Mouse (Mus musculus): ENCODE measurements around the gene Pla2g7. TPM values are rescaled to one million over a fixed set of nuclear protein-coding genes. Genes with fewer than 3 reads are reported as not detected.

The Pla2g7 gene
- total RNA-seq, 1 experiment from 2014 or later: 346 TPM

DNA sequence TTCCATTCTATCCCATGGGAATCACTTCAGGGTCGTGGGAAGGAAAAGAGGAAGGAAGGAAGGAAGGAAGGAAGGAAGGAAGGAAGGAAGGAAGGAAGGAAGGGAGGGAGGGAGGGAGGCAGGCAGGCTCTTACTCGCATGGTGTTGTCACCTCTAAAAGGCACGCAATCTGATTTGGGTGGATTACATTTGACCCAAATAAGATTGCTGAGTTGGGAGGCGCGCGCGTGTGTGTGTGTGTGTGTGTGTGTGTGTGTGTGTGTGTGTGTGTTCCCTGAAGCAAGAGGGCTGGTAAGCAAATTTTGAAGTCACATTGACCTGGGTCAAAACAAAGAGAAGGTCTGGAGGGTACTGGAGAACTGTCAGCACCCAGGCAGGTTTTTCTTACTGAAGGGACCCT is 1.4 kb downstream of the Pla2g7 start:
- ATAC-seq (replicated peaks; ENCODE audit: insufficient number of reproducible peaks, low FRiP score, low TSS enrichment, poor library complexity, severe bottlenecking): peak; percentile 34; the same call in 1 of the 2 replicates

DNA sequence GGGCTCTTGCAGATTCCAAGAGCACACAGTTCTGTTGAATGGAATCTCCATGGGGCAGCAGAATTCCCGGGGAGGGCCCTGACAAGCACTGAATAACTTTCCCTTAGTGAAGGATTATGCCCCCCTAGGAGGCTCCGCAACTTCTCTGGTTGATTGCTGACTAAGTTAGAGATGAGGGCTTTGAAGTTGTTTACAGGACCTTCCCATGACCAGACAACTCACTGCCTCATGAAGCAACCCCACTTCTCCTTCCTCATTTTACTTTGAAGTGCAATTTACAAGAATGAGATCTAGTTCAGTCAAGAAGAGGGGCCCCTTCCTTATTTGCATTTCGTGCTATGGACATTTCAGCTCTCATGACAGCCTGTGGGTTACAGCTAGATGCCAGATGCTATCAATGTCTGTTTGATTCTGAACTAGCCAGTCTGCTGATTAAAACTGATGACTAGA is 5.8 kb downstream of the Pla2g7 start:
- ATAC-seq (replicated peaks; ENCODE audit: insufficient number of reproducible peaks, low FRiP score, low TSS enrichment, poor library complexity, severe bottlenecking): peak; percentile 82

DNA sequence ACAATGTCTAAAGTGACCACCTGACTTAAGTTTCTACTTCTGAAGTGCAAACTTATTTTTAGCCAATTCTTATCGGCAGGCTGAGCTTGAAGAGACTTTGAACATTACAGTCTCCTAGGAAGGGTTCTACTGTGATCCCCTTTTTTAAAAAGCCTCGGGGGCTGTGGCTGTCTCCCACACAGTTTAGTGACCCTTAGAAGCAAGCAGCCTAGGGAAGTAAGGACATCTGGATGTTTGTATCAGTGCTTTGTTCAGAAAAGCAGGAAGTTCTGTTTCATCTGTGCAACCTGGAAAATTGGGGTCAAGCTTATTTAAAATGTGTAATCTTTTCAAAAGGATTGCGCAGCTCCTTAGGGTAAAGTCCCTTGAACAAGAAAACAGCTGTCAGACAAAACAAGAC is 12.6 kb downstream of the Pla2g7 start:
- no peak for ATAC-seq (replicated peaks; ENCODE audit: insufficient number of reproducible peaks, low FRiP score, low TSS enrichment, poor library complexity, severe bottlenecking)

DNA sequence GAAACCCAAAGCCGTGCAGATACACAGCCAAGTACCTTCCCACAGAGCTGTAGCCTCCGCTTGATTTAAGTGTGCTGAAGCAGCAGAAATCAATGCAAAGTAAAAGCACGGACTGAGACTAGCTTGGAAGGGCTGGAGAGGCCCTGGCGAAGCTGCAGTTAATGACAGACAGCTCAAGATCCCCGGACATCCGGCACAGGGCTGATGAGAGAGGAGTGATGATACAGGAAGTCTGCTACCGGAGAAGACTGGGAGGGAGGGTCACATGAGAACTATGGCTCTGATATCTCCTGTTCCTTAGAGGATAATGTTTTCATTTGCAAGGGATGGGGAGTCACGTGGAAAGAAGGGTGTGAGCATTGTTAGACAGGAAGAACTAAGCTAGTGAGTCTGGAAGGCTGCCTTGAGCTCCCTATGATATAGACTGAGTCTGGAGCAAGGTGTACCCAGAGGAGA is 13.1 kb downstream of the Pla2g7 start:
- ATAC-seq (replicated peaks; ENCODE audit: insufficient number of reproducible peaks, low FRiP score, low TSS enrichment, poor library complexity, severe bottlenecking): no peak

DNA sequence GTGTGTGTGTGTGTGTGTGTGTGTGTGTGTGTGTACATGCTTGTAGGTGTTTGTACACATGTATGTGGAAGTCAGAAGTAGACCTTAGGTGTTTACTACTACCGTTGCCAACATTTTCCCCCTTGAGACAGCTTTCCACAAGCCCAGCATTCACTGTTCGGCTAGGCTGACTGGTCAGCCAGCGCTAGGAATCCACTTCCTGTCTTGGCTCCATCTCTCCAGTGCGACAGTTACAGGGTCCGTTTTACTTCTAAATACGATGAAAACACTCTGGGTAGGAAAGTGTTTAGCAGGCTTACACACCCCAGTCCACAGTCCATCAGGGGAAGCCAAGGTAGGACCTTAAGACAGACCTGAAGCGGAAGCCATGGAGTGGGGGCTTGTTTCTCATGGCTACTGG is 16.9 kb downstream of the Pla2g7 start:
- no peak for ATAC-seq (replicated peaks; ENCODE audit: insufficient number of reproducible peaks, low FRiP score, low TSS enrichment, poor library complexity, severe bottlenecking)

DNA sequence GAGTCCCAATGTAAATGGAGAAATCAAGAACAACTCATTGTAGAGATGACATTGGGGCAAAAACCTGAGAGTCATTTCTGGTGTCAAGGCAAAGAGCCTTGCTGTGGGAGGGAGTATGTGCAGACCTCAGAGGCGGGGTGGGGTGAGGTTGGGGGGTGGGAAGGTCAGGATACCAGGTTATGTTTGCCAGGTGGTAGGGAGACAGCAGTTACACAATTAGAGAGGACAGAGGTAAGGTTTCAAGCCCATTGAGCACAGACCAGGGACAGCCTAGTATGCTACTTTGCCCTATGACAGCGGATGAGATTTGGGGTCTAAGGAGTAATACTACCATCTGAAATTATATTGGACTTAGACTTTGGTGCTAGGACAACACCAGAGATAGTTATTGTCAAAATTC is 19.4 kb downstream of the Pla2g7 start:
- ATAC-seq (replicated peaks; ENCODE audit: insufficient number of reproducible peaks, low FRiP score, low TSS enrichment, poor library complexity, severe bottlenecking): no peak

DNA sequence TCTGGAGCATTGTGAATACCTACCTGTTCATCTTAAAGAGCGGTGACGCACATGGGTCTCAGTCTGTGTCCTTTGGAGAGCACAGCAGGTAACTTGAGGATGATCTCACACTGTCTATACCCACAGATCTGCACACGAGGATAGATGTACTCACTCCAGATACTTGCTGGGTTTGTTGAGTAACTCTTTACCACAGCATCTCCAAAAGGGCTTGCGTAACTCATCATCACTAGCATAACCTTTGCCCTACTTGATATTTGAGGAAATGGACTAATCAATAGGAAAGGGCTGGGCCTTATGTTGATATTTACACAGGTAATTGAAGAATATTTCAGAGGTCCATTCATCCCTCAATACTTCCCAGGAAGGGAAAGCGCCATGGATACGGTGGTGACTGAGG is 21.9 kb downstream of the Pla2g7 start:
- peak; percentile 70 for ATAC-seq (replicated peaks; ENCODE audit: insufficient number of reproducible peaks, low FRiP score, low TSS enrichment, poor library complexity, severe bottlenecking)

DNA sequence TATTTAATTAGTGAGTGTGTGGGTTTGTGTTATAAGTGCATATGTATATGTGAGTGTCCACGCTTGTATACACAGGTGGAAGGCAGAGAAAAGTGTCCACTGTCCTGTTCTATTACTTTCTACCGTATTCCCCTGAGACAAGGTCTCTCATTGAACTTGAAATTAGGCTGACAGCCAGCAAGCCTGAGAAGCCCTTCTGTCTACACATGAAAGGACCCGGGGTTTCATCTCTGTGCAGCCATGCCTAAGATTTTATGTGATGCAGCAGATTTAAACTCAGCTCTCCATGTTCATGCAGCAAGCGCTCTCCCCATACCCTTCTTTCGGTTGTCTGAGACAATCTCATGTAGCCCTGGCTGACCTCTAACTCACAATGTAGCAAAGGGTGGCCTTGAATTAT is 22.6 kb downstream of the Pla2g7 start:
- ATAC-seq (replicated peaks; ENCODE audit: insufficient number of reproducible peaks, low FRiP score, low TSS enrichment, poor library complexity, severe bottlenecking): no peak

DNA sequence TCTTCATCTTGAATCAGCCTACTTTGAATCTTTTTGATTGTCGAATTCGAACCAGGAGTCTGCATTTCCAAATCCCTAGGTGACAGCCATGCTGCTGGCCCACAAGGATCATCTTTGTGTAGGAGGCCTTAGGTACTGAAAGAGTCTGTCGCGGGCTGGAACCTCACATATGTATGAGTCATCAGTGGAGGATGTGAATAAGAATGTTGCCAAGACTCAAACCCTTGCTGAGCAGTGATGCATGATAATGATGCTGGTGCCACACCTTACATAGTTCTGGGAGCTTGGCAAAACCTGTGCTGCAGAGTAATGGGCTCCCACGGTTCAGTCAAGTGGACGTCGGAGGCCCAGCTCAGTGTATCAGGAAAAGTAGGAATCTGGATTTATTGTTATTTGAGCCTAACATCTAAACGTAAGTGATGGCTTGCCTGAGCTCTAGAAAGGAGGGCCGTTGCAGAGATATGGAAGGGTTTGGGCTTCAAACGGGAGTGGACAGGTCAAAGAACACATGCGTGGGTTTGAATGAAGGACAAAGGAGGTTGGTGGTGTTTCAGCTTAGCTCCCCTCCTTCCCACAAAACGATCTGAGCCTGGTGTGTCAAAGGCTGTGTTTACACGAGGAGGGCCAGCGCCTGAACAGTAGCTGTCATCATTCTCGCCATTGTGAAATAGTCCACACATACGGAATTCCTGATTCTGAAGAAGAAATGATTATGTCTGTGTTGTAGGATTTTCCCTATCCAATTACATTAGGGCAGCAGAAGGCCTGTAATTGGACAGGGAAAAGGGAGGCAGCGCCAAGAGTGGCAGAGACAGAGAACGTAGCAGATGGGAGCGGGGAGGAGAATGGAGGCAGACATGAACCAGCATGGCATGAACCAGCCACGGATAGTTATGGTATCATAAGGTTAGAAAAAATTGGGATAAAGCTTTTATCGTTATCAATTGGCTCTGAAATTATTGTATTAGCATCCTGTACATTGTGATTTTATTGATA is 24.7 kb downstream of the Pla2g7 start:
- ATAC-seq (replicated peaks; ENCODE audit: insufficient number of reproducible peaks, low FRiP score, low TSS enrichment, poor library complexity, severe bottlenecking): no peak

DNA sequence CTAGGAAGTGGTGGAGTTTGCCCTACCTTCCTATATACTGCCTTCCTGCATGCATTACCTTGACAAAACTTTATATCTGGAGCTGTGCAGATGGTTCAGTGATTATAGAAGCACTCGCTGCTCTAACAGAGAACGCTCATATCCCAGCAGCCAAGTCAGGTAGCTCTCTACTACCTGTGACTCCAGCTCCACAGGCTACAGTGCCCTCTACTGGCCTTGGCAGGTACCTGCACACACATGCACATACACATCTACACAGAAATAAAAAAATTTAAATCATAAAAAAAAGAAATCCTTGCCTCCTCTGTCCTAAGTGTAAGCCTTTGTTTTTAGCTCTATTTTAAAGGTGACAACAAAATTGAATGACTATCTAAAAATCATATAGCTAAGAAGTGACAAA is 29.8 kb downstream of the Pla2g7 start:
- ATAC-seq (replicated peaks; ENCODE audit: insufficient number of reproducible peaks, low FRiP score, low TSS enrichment, poor library complexity, severe bottlenecking): no peak

DNA sequence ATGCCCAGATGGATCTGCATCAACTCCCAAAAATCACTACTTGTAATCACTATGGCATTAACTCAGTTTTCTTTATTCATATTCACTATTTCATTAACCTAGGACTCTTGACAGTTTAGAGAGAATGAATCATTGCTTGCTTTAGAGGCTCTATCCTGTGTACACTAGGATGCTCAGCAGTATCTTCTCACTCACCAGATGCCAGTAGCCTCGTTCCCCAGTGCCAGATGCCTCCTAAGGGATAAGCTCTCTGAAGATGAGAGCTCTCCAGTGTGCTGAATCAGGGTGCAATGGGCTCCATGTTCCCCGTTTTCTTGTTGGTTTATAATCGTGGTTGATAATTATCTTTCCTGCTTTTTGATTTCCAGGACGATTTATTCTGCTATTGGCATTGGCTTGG is 30.8 kb downstream of the Pla2g7 start:
- no peak for ATAC-seq (replicated peaks; ENCODE audit: insufficient number of reproducible peaks, low FRiP score, low TSS enrichment, poor library complexity, severe bottlenecking)

DNA sequence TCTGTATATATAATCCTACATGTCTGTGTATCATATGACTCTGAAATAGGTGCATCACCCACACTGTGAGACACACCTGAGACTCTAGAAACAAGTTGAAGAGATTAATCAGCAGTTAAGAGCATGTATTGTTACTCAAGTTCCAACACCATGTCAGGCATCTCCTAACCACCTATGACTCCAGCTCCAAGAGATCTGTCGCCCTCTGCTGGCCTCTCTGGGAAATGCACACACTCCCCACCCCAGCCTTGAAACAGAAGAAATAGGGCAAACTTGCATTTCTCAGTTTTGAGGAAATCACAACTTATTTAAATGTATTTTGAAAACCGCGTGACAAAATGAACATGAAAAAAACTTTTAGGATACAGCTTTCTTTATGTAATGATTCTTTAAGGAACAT is 38.8 kb downstream of the Pla2g7 start:
- peak; percentile 86 for ATAC-seq (replicated peaks; ENCODE audit: insufficient number of reproducible peaks, low FRiP score, low TSS enrichment, poor library complexity, severe bottlenecking)

DNA sequence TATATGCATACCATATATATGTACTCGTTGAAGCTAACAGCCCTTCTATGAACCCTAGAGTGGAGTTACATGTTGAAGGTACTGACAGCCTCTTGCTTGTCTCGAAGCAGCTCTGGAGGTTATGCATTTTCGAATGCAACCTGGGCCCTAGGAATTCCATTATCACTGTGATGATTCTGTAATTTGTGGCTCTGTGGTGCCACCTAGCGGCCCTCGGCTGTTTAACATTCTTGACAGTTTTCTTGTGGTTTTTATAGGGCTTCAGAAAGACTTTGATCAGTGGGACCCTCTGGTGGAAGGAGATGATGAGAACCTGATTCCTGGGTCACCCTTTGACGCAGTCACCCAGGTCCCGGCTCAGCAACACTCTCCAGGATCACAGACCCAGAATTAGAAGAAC is 43.7 kb downstream of the Pla2g7 start:
- ATAC-seq (replicated peaks; ENCODE audit: insufficient number of reproducible peaks, low FRiP score, low TSS enrichment, poor library complexity, severe bottlenecking): 0 out of 2 replicates have a peak, but pooled peaks have one; percentile 51

DNA sequence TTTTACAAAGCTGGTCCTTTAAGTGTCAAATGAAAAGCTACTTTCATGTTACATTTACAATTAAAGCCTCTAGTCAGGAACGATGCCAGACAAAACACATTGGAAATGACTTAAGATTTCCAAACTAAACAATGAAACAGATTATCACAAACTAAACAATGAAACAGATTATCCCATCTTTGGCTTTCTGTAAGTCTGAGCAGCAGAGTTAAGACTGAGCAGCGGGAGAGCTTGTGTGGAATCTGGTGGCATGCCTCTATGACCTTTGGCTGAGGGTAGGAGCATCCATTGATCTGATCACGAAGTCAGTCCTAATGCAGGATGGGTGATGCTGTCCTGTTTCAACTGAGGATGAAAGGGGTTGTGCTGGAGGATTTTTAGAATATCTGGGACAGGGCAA is 44.3 kb downstream of the Pla2g7 start:
- ATAC-seq (replicated peaks; ENCODE audit: insufficient number of reproducible peaks, low FRiP score, low TSS enrichment, poor library complexity, severe bottlenecking): no peak

DNA sequence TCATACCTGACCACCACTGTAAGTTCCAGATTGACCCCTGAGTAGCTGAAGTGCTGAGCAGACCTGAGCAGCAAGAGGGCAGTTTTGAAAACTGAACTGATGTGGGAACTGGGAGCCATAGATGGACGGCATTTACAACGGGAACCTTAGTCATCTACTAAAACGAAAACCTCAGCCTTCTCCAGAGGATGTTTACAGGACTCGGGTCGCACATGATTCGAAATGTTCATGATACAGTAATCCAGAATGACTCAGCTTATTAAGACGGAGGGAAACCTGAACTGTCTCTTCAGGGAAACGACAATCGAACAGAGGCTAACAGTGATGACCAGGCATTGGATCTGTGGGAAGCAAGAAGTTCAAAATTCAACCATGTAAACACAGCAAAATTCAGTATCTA is 51.3 kb downstream of the Pla2g7 start:
- ATAC-seq (replicated peaks; ENCODE audit: insufficient number of reproducible peaks, low FRiP score, low TSS enrichment, poor library complexity, severe bottlenecking): no peak

DNA sequence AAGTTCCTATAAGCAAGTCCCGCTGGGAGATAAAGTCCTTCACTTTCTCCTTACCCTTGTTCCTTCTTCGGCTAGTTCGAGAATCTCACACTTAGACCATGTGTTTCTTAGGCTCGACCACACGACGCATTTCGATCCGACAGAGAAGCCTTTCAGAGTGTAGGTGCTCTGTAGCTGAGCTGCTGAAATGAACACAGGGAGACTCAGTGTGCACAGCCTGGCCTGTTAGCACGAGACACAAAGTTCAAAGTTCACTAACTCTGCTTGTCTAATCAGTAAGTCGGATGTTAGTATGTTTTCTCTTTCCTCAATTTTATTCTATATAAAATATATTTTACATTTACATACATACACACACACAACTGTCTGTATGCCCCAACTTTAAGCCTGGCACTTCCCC is 54.2 kb downstream of the Pla2g7 start:
- ATAC-seq (replicated peaks; ENCODE audit: insufficient number of reproducible peaks, low FRiP score, low TSS enrichment, poor library complexity, severe bottlenecking): no peak

DNA sequence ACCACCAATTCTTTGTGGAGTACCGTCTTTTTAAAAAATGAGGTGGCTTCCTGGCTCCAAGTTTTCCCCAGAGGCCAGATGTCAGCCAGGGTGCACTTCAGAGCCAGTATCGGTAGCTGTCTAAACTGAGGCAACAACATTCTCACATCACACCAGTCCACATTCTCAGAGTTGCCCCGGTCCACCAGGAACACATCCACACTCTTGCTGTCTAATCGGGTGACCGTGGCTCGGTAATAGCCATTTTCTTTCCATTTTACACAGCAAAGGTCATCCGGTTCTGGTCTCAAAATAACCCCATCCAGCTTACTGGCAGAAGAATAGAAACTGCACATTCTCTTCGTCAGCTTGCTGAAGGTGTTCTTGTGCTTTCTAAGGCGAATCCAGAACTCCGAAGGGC is 60.3 kb downstream of the Pla2g7 start:
- ATAC-seq (replicated peaks; ENCODE audit: insufficient number of reproducible peaks, low FRiP score, low TSS enrichment, poor library complexity, severe bottlenecking): no peak

DNA sequence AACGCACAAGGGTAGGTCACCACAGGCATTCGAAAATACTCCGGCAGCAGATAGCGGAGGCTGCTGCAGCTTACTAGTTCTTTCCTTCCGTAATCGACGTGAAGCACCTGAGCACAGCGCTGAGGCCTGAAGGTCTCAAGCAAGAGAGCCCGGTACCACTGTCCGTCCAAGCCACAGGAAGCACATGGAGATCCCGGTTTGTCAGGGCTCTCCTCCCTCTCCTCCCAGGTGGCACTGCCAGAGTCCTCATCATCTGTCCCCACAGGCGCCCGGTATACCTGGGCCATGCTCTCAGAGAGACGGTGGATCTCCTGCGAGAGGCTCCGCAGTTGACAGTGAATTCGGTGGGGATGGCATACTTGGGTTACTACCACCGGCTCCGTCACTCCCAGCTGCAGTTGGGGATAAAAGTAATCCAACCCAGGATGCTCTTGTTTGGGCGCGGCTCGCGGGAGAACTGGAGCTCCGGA is 61.2 kb downstream of the Pla2g7 start:
- ATAC-seq (replicated peaks; ENCODE audit: insufficient number of reproducible peaks, low FRiP score, low TSS enrichment, poor library complexity, severe bottlenecking): no peak

DNA sequence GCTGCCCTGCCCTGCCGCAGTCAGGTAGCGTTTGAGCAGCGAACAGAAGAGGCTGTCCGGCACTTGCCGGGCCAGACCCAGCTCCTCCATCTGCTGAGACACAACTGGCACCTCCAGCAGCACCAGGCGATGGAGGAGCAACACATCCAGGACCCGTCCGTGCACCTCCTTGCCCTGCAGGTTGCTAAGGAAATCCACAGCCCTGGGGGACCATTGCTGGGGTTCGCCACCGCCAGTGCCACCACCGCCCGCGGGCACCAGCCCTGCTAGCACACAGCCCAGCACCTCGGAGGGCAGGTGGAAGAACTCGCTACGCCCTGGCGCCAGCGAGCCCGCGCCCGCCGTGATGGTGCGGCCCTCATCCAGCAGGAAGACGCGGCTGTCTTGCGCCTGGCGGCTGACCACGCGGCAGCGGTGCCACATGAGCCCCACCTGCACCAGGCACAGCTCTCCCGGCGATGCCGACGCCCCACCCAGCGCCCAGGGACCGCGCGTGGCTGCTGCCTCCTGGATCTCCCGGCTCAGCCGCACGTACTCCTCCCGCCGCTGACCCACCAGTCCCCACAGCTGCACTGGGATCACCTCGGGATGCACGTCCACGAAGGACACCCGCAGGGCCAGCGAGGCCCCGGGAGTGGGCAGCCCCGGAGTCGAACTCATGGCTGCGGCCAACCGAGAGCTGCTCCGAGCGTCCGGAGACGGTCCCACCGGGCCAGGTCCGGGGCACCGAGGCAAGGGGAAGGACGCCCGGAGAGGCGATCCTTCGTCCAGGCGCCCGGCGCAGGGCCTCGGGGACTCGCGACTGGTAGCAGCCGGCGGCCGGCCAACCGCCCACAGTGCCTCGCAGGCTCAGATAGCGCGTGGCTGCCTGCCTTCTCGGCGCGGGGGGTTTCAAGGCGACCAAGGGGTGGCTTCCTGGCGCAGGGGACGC is 61.9 kb downstream of the Pla2g7 start, which contains the start of gene Tdrd6:
Tdrd6 (minus strand) TSS at position 804 of the 931 bp plus-strand sequence.
- no peak for ATAC-seq (replicated peaks; ENCODE audit: insufficient number of reproducible peaks, low FRiP score, low TSS enrichment, poor library complexity, severe bottlenecking)
